Mouse (Mus musculus) left cerebral cortex, postnatal 4 days (tissue): ENCODE data around the gene Gmds. TPM values are rescaled to one million over a fixed set of nuclear protein-coding genes. Genes with fewer than 3 reads are reported as not detected.

Source experiments
- DNase-seq: peaks from one replicate; pipeline ENCODE4 v3.0.0-alpha.2; 2022
- intact Hi-C: fragments of 180-260 bp; cut with DNase I; formaldehyde crosslinking; loops from one replicate; pipeline ENCODE4 v1.15.1; 2025
- total RNA-seq, 2 experiments: library from RNA; stranded (reverse); gene quantifications; 2 replicates each; pipeline ENCODE4 v1.2.3; 2021

The Gmds gene
- total RNA-seq, 2 experiments from 2014 or later = 25.3 to 26.3 TPM

GRCm38 (mm10) chr13:32167806-32168205 is 170.7 kb downstream of the Gmds start:
- DNase-seq = no peak
- intact Hi-C loops = no loop called here

GRCm38 (mm10) chr13:32165581-32165980 is 173.0 kb downstream of the Gmds start:
- DNase-seq = no peak
- intact Hi-C loops = no loop called here

- no peak for DNase-seq
- intact Hi-C loops = no loop called here
Measured at GRCm38 (mm10) chr13:32161567-32161966, 177.0 kb downstream of the Gmds start.

- intact Hi-C loops = no loop called here
- no peak for DNase-seq
Measured at GRCm38 (mm10) chr13:32158240-32158639, 180.3 kb downstream of the Gmds start.

GRCm38 (mm10) chr13:32145916-32146315 is 192.6 kb downstream of the Gmds start:
- no peak for DNase-seq
- intact Hi-C loops = no loop called here

GRCm38 (mm10) chr13:32145179-32145578 is 193.4 kb downstream of the Gmds start:
- DNase-seq = no peak
- intact Hi-C loops = no loop called here

- no peak for DNase-seq
- intact Hi-C loops = no loop called here
Measured at GRCm38 (mm10) chr13:32143651-32144050, 194.9 kb downstream of the Gmds start.

- no peak for DNase-seq
- intact Hi-C loops = no loop called here
Measured at GRCm38 (mm10) chr13:32134663-32135273, 203.8 kb downstream of the Gmds start.

- intact Hi-C loops = no loop called here
- no peak for DNase-seq
Measured at GRCm38 (mm10) chr13:32129970-32130369, 208.6 kb downstream of the Gmds start.

GRCm38 (mm10) chr13:32118386-32118785 is 220.2 kb downstream of the Gmds start:
- DNase-seq = no peak
- intact Hi-C loops = no loop called here

- no peak for DNase-seq
- intact Hi-C loops = no loop called here
Measured at GRCm38 (mm10) chr13:32115468-32115867, 223.1 kb downstream of the Gmds start.

GRCm38 (mm10) chr13:32113875-32114274 is 224.7 kb downstream of the Gmds start:
- no peak for DNase-seq
- intact Hi-C loops = no loop called here

GRCm38 (mm10) chr13:32088303-32088977 is 250.1 kb downstream of the Gmds start:
- peak; percentile 7 for DNase-seq
- intact Hi-C loops = no loop called here

GRCm38 (mm10) chr13:32080520-32081249 is 257.9 kb downstream of the Gmds start:
- intact Hi-C loops = no loop called here
- DNase-seq = no peak

- no peak for DNase-seq
- intact Hi-C loops = no loop called here
Measured at GRCm38 (mm10) chr13:32073630-32074029, 264.9 kb downstream of the Gmds start.

- intact Hi-C loops = no loop called here
- peak; percentile 1 for DNase-seq
Measured at GRCm38 (mm10) chr13:32055321-32055720, 283.2 kb downstream of the Gmds start.

GRCm38 (mm10) chr13:32053587-32053986 is 285.0 kb downstream of the Gmds start:
- intact Hi-C loops = no loop called here
- DNase-seq = no peak

- no peak for DNase-seq
- intact Hi-C loops = no loop called here
Measured at GRCm38 (mm10) chr13:32047980-32048959, 290.3 kb downstream of the Gmds start.

- no peak for DNase-seq
Measured at GRCm38 (mm10) chr13:32046961-32047360, 291.6 kb downstream of the Gmds start.

GRCm38 (mm10) chr13:32042748-32043147 is 295.8 kb downstream of the Gmds start:
- DNase-seq = no peak
- intact Hi-C loops = no loop called here

More at GRCm38 (mm10) chr13:32046961-32047360, 291.6 kb downstream of the Gmds start:
- intact Hi-C loops = no loop called here

- intact Hi-C loops = no loop called here
- no peak for DNase-seq
Measured at GRCm38 (mm10) chr13:32040822-32041221, 297.7 kb downstream of the Gmds start.
